Mouse (Mus musculus) brain, adult 10 weeks (tissue): ENCODE data around the gene 3100002H09Rik. TPM values are rescaled to one million over a fixed set of nuclear protein-coding genes. Genes with fewer than 3 reads are reported as not detected.

Experiments
- polyA plus RNA-seq: library from polyadenylated mRNA; stranded (reverse); fragments of 350-450 nt; fragmentation: Illumina TruSeq; extraction: RNeasy Lipid Tissue Mini Kit (QIAGEN cat#74804); gene quantifications from one replicate; pipeline ENCODE4 v1.2.3, GENCODE M21; 2015; ENCODE audit warnings: low read depth, low replicate concordance

The 3100002H09Rik gene
- not detected for polyA plus RNA-seq

GRCm38 (mm10) chr4:124610703-124611102 lies at the start of gene 3100002H09Rik:
TSS of gene 3100002H09Rik (minus strand) at chr4:124610803.

GRCm38 (mm10) chr4:124656518-124656853 lies 45.9 kb upstream of the 3100002H09Rik start, which contains the start of gene Pou3f1:
TSS of gene Pou3f1 (plus strand) at chr4:124656807.

Other genes starting within 250 kb of the 3100002H09Rik start
- 11.6 TPM for gene Pou3f1, start 46.0 kb upstream of the 3100002H09Rik start, polyA plus RNA-seq
- 26.1 TPM for gene Utp11, start 82.8 kb upstream of the 3100002H09Rik start, polyA plus RNA-seq
- gene Fhl3, start 89.9 kb upstream of the 3100002H09Rik start, polyA plus RNA-seq = 0.82 TPM
- gene Sf3a3, start 104.0 kb upstream of the 3100002H09Rik start, polyA plus RNA-seq = 42.1 TPM
- 43.6 TPM for gene Inpp5b, start 131.0 kb upstream of the 3100002H09Rik start, polyA plus RNA-seq
- 18.5 TPM for gene Mtf1, start 191.3 kb upstream of the 3100002H09Rik start, polyA plus RNA-seq
- 49.4 TPM for gene Yrdc, start 239.9 kb upstream of the 3100002H09Rik start, polyA plus RNA-seq
- 95.2 TPM for gene 1110065P20Rik, start 240.4 kb upstream of the 3100002H09Rik start, polyA plus RNA-seq